Mouse (Mus musculus): ENCODE data around the gene Asb13.

DNA sequence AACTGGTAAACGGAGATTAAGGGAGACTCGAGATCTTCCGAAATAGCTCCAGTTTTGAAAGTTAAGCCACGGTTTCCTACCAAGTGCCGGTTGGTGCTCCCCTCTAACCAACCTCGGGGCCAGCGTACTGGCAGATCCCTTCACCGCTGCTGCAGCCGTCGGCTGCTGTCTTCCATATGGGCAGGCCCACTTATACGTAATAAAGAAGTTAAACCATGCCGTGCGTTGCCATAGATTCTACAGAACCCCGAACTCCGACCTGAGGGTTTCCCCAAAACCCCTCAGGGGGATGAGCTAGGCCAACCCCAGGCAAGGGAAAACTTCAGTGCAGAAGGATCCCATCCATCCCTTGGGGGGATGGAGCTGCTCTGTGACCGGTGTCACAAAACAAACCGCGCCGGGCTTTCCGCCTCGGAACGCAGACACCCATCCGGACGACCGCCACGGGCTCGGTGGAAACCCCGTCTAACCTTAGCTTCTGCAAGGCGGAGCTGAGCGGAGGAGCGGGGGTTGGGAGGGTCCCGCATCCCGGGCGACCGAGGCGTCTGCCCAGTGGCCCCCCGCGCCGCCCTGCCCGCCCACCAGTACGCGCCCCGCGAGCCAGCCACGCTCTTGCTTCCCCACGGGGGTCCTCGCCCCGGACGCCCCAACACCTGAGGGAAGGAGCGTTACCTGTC is 23.6 kb upstream of the Asb13 start:
- no peak for TF ChIP-seq EP300 (IDR thresholded peaks at IDR 0.05; ENCODE audit: low read depth)
- no peak for TF ChIP-seq CTCF (IDR thresholded peaks at IDR 0.05; ENCODE audit: low read depth)
